Mouse (Mus musculus) kidney, adult 2 months (tissue): ENCODE results near the gene Ttl. TPM values are rescaled to one million over a fixed set of nuclear protein-coding genes. Genes with fewer than 3 reads are reported as not detected.

Experiments
- DNase-seq: peaks from one replicate; pipeline ENCODE4 v3.0.0; 2021
- H3K27ac ChIP-seq: fragments of 200-500 bp; 2 replicates; pipeline ENCODE4 v1.5.1; 2012; ENCODE audit warnings: low read depth, low read length, control low read depth, inconsistent platforms; ENCODE audit not compliant: insufficient read depth
- H3K27me3 ChIP-seq: fragments of 200-500 bp; replicated peaks from 2 replicates; pipeline ENCODE4 v1.6.1; 2012; ENCODE audit warnings: mild to moderate bottlenecking, moderate library complexity, low read length, inconsistent platforms; ENCODE audit not compliant: control insufficient read depth, insufficient read depth
- H3K36me3 ChIP-seq: fragments of 200-500 bp; 2 replicates; pipeline ENCODE4 v1.6.1; 2012; ENCODE audit warnings: mild to moderate bottlenecking, moderate library complexity, low read length, inconsistent platforms; ENCODE audit not compliant: control insufficient read depth, insufficient read depth
- H3K4me1 ChIP-seq: fragments of 200-500 bp; 2 replicates; pipeline ENCODE4 v1.6.1; 2011; ENCODE audit warnings: low read length; ENCODE audit not compliant: control insufficient read depth, insufficient read depth
- H3K4me3 ChIP-seq: fragments of 200-500 bp; 2 replicates; pipeline ENCODE4 v1.5.1; 2011; ENCODE audit warnings: mild to moderate bottlenecking, low read depth, low read length, control low read depth; ENCODE audit not compliant: insufficient read depth
- CTCF ChIP-seq: fragments of 200-500 bp; conservative IDR thresholded peaks from 2 replicates; pipeline ENCODE4 v1.5.1; 2011; ENCODE audit warnings: low read depth, mild to moderate bottlenecking, control low read depth, low read length, moderate library complexity, mixed read lengths; ENCODE audit not compliant: insufficient read depth, insufficient read length
- POLR2A ChIP-seq: fragments of 200-500 bp; IDR thresholded peaks from one replicate; pipeline ENCODE4 v1.6.1; 2011; ENCODE audit warnings: low read depth, low read length, control low read depth
- WGBS: fragments of 180-500 bp; shearing (Covaris S2); methylation state at CpG from one replicate; pipeline ENCODE4 v1.1.7; 2018; 5-methylcytosine and 5-hydroxymethylcytosine counted together
- polyA plus RNA-seq: library from polyadenylated mRNA; depleted of rRNA; stranded (reverse); fragments of >200 nt; gene quantifications from 2 replicates; pipeline ENCODE4 v1.2.3, GENCODE M21; 2012

The Ttl gene
- polyA plus RNA-seq, 1 experiment, result 6.6 TPM

DNA sequence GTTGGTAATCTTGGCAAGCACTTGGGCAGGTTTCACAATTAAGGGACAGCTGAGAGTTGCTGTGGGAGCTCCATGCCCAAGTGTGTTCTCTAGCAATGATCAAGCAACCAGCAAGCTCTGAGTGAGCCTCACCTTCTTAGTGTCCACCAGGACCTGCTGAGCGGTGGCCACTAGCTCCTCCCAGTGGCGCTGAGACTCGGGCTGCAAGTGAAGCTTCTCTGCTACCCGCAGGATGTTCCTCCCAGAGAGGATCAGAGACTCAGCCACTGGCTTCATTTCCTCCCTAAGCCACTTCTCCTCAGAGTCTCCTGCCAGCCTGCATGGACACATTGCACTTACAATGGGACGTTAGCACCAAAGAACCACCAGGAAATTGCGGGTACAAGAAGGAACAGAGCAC is 25.2 kb upstream of the Ttl start:
- WGBS, result 34% methylated on average over 6 of the region's 6 CpGs
- Histone ChIP-seq H3K36me3 (no peaks in the 10 kb centered on the region), H3K4me1 (no peaks in the 10 kb centered on the region), H3K4me3 (no peak overlapping the region), H3K27me3 (0 out of 2 replicates have a peak, but pooled peaks cover 1% of the 10 kb centered on the region), H3K27ac (no peak overlapping the region)
- peak; percentile 15 for DNase-seq
- TF ChIP-seq CTCF, result peak; percentile 44
- TF ChIP-seq POLR2A, result no peak

- no peak overlapping the region for H3K27ac ChIP-seq
- H3K4me3 ChIP-seq, result no peak overlapping the region
- peak; percentile 16 for DNase-seq
- no peak for TF ChIP-seq POLR2A
- no peak for TF ChIP-seq CTCF
- no peaks in the 10 kb centered on the region for H3K27me3 ChIP-seq
- peaks cover 3% of the 10 kb centered on the region; the same call in 1 of the 2 replicates for H3K4me1 ChIP-seq
- WGBS, result 40% methylated on average over 6 of the region's 6 CpGs
- no peaks in the 10 kb centered on the region for H3K36me3 ChIP-seq
Measured at GRCm38 (mm10) chr2:129046172-129046845, 19.4 kb upstream of the Ttl start.

DNA sequence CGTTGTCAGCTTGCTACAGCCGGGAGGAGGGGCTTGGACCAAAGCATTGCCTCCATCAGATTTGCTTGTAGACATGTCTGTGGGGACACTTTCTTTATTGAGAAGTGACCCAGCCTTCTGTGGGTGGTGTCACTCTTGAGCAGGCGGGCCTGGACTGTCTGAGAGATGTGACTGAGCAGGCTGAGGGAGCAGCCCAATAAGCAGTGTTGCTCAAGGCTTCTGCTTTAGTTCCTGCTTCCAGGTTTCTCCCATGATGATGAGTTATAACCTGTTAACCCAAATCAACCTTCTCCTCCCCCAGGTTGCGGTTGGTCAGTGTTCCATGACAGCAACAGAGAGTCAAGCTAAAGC is 18.9 kb upstream of the Ttl start:
- H3K27me3 ChIP-seq, result no peaks in the 10 kb centered on the region
- no peak overlapping the region for H3K4me3 ChIP-seq
- no peak overlapping the region for H3K27ac ChIP-seq
- peaks cover 3% of the 10 kb centered on the region; the same call in 1 of the 2 replicates for H3K4me1 ChIP-seq
- WGBS, result 55% methylated on average over 4 of the region's 4 CpGs
- no peak for TF ChIP-seq POLR2A
- TF ChIP-seq CTCF, result no peak
- no peaks in the 10 kb centered on the region for H3K36me3 ChIP-seq
- no peak for DNase-seq

GRCm38 (mm10) chr2:129047811-129048210 is 17.9 kb upstream of the Ttl start, which contains the start of gene Vinac1:
Gene Vinac1, minus strand, starts transcription at chr2:129048172.
- H3K36me3 ChIP-seq, result no peaks in the 10 kb centered on the region
- peaks cover 3% of the 10 kb centered on the region; the same call in 1 of the 2 replicates for H3K4me1 ChIP-seq
- no peak for DNase-seq
- no peaks in the 10 kb centered on the region for H3K27me3 ChIP-seq
- no peak within 1 kb of the TSS for H3K4me3 ChIP-seq
- TF ChIP-seq CTCF (no peak), POLR2A (no peak)
- no peak within 1 kb of the TSS for H3K27ac ChIP-seq
- 87% methylated on average over 8 of the region's 8 CpGs for WGBS

GRCm38 (mm10) chr2:129052451-129052983 is 13.2 kb upstream of the Ttl start:
- Histone ChIP-seq H3K4me1 (no peaks in the 10 kb centered on the region), H3K27me3 (no peaks in the 10 kb centered on the region), H3K4me3 (no peak overlapping the region), H3K36me3 (no peaks in the 10 kb centered on the region), H3K27ac (no peak overlapping the region)
- DNase-seq, result no peak
- WGBS, result 34% methylated on average over 4 of the region's 4 CpGs
- TF ChIP-seq CTCF (no peak), POLR2A (no peak)

DNA sequence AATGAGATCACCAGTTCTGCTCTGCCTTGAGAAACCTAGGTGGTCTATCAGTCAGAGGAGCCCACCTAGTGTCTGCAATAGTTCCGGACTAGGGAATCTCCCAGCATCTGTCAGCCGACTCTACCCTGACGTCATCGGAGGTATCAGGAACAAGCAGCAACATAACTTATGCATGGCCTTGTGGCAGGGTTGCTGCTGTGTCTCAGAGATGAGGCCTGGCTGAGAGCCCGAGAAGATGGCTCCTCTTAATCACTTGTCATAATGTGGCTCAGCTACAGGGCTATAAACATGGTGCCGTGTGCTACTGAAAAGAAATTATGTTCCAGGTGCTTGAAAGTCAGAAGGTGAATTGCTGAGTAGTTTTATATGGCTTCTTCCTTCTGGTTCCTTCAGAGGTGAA is 10.0 kb upstream of the Ttl start:
- Histone ChIP-seq H3K27me3 (no peaks in the 10 kb centered on the region), H3K36me3 (no peaks in the 10 kb centered on the region), H3K4me1 (no peaks in the 10 kb centered on the region), H3K4me3 (no peak overlapping the region), H3K27ac (no peak overlapping the region)
- TF ChIP-seq POLR2A (no peak), CTCF (no peak)
- no peak for DNase-seq
- 79% methylated on average over 6 of the region's 6 CpGs for WGBS

- DNase-seq, result peak; percentile 26
- no peaks in the 10 kb centered on the region for H3K36me3 ChIP-seq
- H3K4me1 ChIP-seq, result no peaks in the 10 kb centered on the region
- H3K4me3 ChIP-seq, result no peak overlapping the region
- H3K27ac ChIP-seq, result no peak overlapping the region
- 68% methylated on average over 9 of the region's 9 CpGs for WGBS
- TF ChIP-seq POLR2A (no peak), CTCF (peak; percentile 56)
- H3K27me3 ChIP-seq, result no peaks in the 10 kb centered on the region
Measured at GRCm38 (mm10) chr2:129056597-129056996, 9.1 kb upstream of the Ttl start.
